Mouse (Mus musculus) CH12.LX (cell line): Measurements from ENCODE around the gene Gm21969.

Experiments
- CHD2 ChIP-seq: IDR thresholded peaks from 2 replicates; pipeline ENCODE4 v1.6.1; 2011; ENCODE audit warnings: low read length, improper control_type of control experiment
- CTCF ChIP-seq, 2 experiments: IDR thresholded peaks in 1 of 2; conservative IDR thresholded peaks in 1 of 2; 2 replicates each; pipeline ENCODE4 v1.5.1; 2011 to 2012; ENCODE audit warnings: low read depth in 2 of 2, low read length in 2 of 2, improper control_type of control experiment in 1 of 2, inconsistent platforms in 1 of 2, mild to moderate bottlenecking in 1 of 2, moderate library complexity in 1 of 2
- E2F4 ChIP-seq: IDR thresholded peaks from 2 replicates; pipeline ENCODE4 v1.6.1; 2011; ENCODE audit warnings: low read depth, low read length, improper control_type of control experiment; ENCODE audit not compliant: insufficient replicate concordance
- GABPA ChIP-seq: IDR thresholded peaks from 2 replicates; pipeline ENCODE4 v1.6.1; 2012; ENCODE audit warnings: low read depth, low read length, improper control_type of control experiment, inconsistent platforms; ENCODE audit not compliant: insufficient replicate concordance
- JUN ChIP-seq: IDR thresholded peaks from 2 replicates; pipeline ENCODE4 v1.6.1; 2011; ENCODE audit warnings: low read depth, mild to moderate bottlenecking, low read length, improper control_type of control experiment, moderate library complexity; ENCODE audit not compliant: insufficient read depth
- MAX ChIP-seq: IDR thresholded peaks from 2 replicates; pipeline ENCODE4 v1.6.1; 2011; ENCODE audit warnings: low read length, improper control_type of control experiment
- MAZ ChIP-seq: IDR thresholded peaks from 2 replicates; pipeline ENCODE4 v1.6.1; 2012; ENCODE audit warnings: low read depth, mild to moderate bottlenecking, inconsistent platforms, low read length, improper control_type of control experiment, moderate library complexity
- POLR2A ChIP-seq: IDR thresholded peaks from 2 replicates; pipeline ENCODE4 v1.6.1; 2011; ENCODE audit warnings: low read depth, mild to moderate bottlenecking, improper control_type of control experiment, low read length
- SMC3 ChIP-seq: IDR thresholded peaks from 2 replicates; pipeline ENCODE4 v1.6.1; 2011; ENCODE audit warnings: low read depth, low read length, improper control_type of control experiment
- TCF12 ChIP-seq: IDR thresholded peaks from 2 replicates; pipeline ENCODE4 v1.6.1; 2014; ENCODE audit warnings: low read depth, mild to moderate bottlenecking, inconsistent platforms, low read length, improper control_type of control experiment
- ZMIZ1 ChIP-seq: IDR thresholded peaks from 2 replicates; pipeline ENCODE4 v1.6.1; 2012; ENCODE audit warnings: low read depth, mild to moderate bottlenecking, inconsistent platforms, low read length, improper control_type of control experiment
- ZNF384 ChIP-seq: IDR thresholded peaks from 2 replicates; pipeline ENCODE4 v1.6.1; 2012; ENCODE audit warnings: low read depth, low read length, improper control_type of control experiment, inconsistent platforms

DNA sequence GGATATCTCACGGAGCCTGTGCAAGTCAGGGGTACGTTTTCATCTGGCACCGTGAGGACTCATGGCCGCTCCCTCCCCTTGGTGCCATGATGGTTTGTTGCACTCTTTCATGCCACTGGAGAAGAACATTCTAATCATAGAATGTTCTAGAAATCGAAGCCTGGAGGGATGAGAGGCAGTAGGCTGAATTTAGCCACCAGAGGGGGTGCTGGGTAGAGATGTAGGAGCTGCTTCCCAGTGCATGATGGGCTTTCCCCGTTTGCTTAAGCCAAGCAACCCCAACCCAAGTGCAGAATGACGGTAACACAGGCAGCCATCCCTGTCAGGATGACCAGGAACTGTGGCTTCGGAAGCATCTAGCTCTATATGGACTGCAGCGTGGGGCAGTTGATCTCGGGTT is 32.2 kb upstream of the Gm21969 start:
- TF ChIP-seq GABPA (no peak), CTCF (conservative IDR thresholded peaks at IDR 0.05 in 1 of 2, IDR thresholded peaks at IDR 0.05 in 1 of 2; ENCODE audit: low read depth in 2 of 2, low read length in 2 of 2) (peak in 1 of 2 experiments; percentile 62; a peak in 2 of 4 replicates), TCF12 (no peak), MAZ (no peak), E2F4 (no peak), MAX (no peak), SMC3 (peak; percentile 55), ZNF384 (no peak), CHD2 (no peak), POLR2A (no peak), JUN (no peak), ZMIZ1 (no peak)
